Mouse (Mus musculus) CH12.LX (cell line): Measurements from ENCODE around the gene Slc22a14. TPM values are rescaled to one million over a fixed set of nuclear protein-coding genes. Genes with fewer than 3 reads are reported as not detected.

ENCODE experiments used
- DNase-seq: peaks from one replicate; pipeline ENCODE4 v3.0.0-alpha.2; 2013; ENCODE audit errors: extremely low read depth
- H3K27ac ChIP-seq: 2 replicates; pipeline ENCODE4 v1.5.1; 2012; ENCODE audit warnings: low read depth, mild to moderate bottlenecking, control low read depth, moderate library complexity; ENCODE audit not compliant: insufficient read depth
- H3K27me3 ChIP-seq: replicated peaks from 2 replicates; pipeline ENCODE3; 2012; ENCODE audit warnings: inconsistent platforms
- H3K36me3 ChIP-seq, 2 experiments: replicated peaks in 1 of 2; 2 replicates each; pipeline versions ENCODE3 to v1.6.1; 2012; ENCODE audit warnings: inconsistent platforms in 1 of 2, low read length in 1 of 2, mild to moderate bottlenecking in 1 of 2, mixed read lengths in 1 of 2, moderate library complexity in 1 of 2; ENCODE audit not compliant: control insufficient read depth in 1 of 2, insufficient read depth in 1 of 2
- H3K4me1 ChIP-seq, 2 experiments: 2 replicates each; pipeline ENCODE4 v1.6.1; 2012; ENCODE audit warnings: inconsistent platforms in 1 of 2, moderate library complexity in 1 of 2; ENCODE audit not compliant: insufficient read depth in 2 of 2, control insufficient read depth in 1 of 2
- H3K4me2 ChIP-seq: 2 replicates; pipeline ENCODE4 v1.6.1; 2012; ENCODE audit warnings: low read depth, mild to moderate bottlenecking, control low read depth; ENCODE audit not compliant: poor library complexity, insufficient read depth, severe bottlenecking
- H3K4me3 ChIP-seq, 3 experiments: fragments of 150-350 bp in 1 of 3; sonication (generic) in 1 of 3; replicated peaks in 1 of 3; 2 replicates each; pipeline versions ENCODE3 to v1.5.1; 2011 to 2012; ENCODE audit warnings: low read depth in 2 of 3, low read length in 2 of 3, mild to moderate bottlenecking in 2 of 3, moderate library complexity in 2 of 3, control low read depth in 1 of 3, improper control_type of control experiment in 1 of 3, inconsistent platforms in 1 of 3, mixed read lengths in 1 of 3; ENCODE audit not compliant: poor library complexity in 1 of 3
- H3K79me2 ChIP-seq: replicated peaks from 2 replicates; pipeline ENCODE4 v1.6.1; 2012; ENCODE audit warnings: mild to moderate bottlenecking, moderate library complexity; ENCODE audit not compliant: control insufficient read depth, poor library complexity, insufficient read depth, severe bottlenecking; ENCODE audit errors: extremely low read depth
- H3K9ac ChIP-seq: 2 replicates; pipeline ENCODE4 v1.6.1; 2012; ENCODE audit warnings: low read depth, mild to moderate bottlenecking, control low read depth, moderate library complexity; ENCODE audit not compliant: insufficient read depth
- H3K9me3 ChIP-seq: replicated peaks from 2 replicates; pipeline ENCODE3; 2012; ENCODE audit warnings: low read length, inconsistent platforms, mixed read lengths
- BHLHE40 ChIP-seq: IDR thresholded peaks from 2 replicates; pipeline ENCODE4 v1.6.1; 2011; ENCODE audit warnings: mild to moderate bottlenecking, low read depth, low read length, improper control_type of control experiment
- CHD2 ChIP-seq: IDR thresholded peaks from 2 replicates; pipeline ENCODE4 v1.6.1; 2011; ENCODE audit warnings: low read length, improper control_type of control experiment
- ETS1 ChIP-seq: conservative IDR thresholded peaks from 2 replicates; pipeline ENCODE4 v1.6.1; 2012; ENCODE audit warnings: low read depth, mild to moderate bottlenecking, inconsistent platforms, low read length, improper control_type of control experiment, moderate library complexity
- HCFC1 ChIP-seq: IDR thresholded peaks from 2 replicates; pipeline ENCODE4 v1.6.1; 2012; ENCODE audit warnings: low read depth, mild to moderate bottlenecking, inconsistent platforms, low read length, improper control_type of control experiment
- JUND ChIP-seq: conservative IDR thresholded peaks from 2 replicates; pipeline ENCODE4 v1.6.1; 2011; ENCODE audit warnings: low read depth, low read length, improper control_type of control experiment
- KAT2A ChIP-seq: IDR thresholded peaks from 2 replicates; pipeline ENCODE4 v1.6.1; 2012; ENCODE audit warnings: low read length, improper control_type of control experiment, inconsistent platforms; ENCODE audit not compliant: insufficient replicate concordance
- MAX ChIP-seq: IDR thresholded peaks from 2 replicates; pipeline ENCODE4 v1.6.1; 2011; ENCODE audit warnings: low read length, improper control_type of control experiment
- MAZ ChIP-seq: IDR thresholded peaks from 2 replicates; pipeline ENCODE4 v1.6.1; 2012; ENCODE audit warnings: low read depth, mild to moderate bottlenecking, inconsistent platforms, low read length, improper control_type of control experiment, moderate library complexity
- MXI1 ChIP-seq: IDR thresholded peaks from 2 replicates; pipeline ENCODE4 v1.6.1; 2011; ENCODE audit warnings: mild to moderate bottlenecking, low read depth, low read length, improper control_type of control experiment
- NELFE ChIP-seq: IDR thresholded peaks from 2 replicates; pipeline ENCODE4 v1.6.1; 2011; ENCODE audit warnings: low read depth, low read length, improper control_type of control experiment
- RCOR1 ChIP-seq: conservative IDR thresholded peaks from 2 replicates; pipeline ENCODE4 v1.6.1; 2012; ENCODE audit warnings: low read depth, mild to moderate bottlenecking, inconsistent platforms, low read length, improper control_type of control experiment
- SMC3 ChIP-seq: IDR thresholded peaks from 2 replicates; pipeline ENCODE4 v1.6.1; 2011; ENCODE audit warnings: low read depth, low read length, improper control_type of control experiment
- UBTF ChIP-seq: IDR thresholded peaks from 2 replicates; pipeline ENCODE4 v1.6.1; 2012; ENCODE audit warnings: low read depth, mild to moderate bottlenecking, inconsistent platforms, low read length, improper control_type of control experiment, moderate library complexity
- USF2 ChIP-seq: conservative IDR thresholded peaks from 2 replicates; pipeline ENCODE4 v1.6.1; 2011; ENCODE audit warnings: low read depth, low read length, improper control_type of control experiment
- ZKSCAN1 ChIP-seq: IDR thresholded peaks from 2 replicates; pipeline ENCODE4 v1.6.1; 2012; ENCODE audit warnings: low read depth, inconsistent platforms, low read length, improper control_type of control experiment, borderline replicate concordance
- dilution Hi-C: fragments of 300-500 bp; cut with MboI; formaldehyde crosslinking; loops from 2 replicates; pipeline ENCODE4 v1.14.3; 2020; ENCODE audit warnings: low sequenced_read_pairs; ENCODE audit not compliant: extremely low pct_unique_long_range_greater_than_20kb, extremely low pct_ligation_motif_present
- in situ Hi-C: fragments of 300-500 bp; cut with MboI; formaldehyde crosslinking; loops from 3 replicates; pipeline ENCODE4 v1.14.3; 2019; ENCODE audit warnings: low sequenced_read_pairs, low pct_ligation_motif_present, low pct_unique_long_range_greater_than_20kb, mixed read lengths
- polyA plus RNA-seq: library from polyadenylated mRNA; unstranded; fragments of >175 nt; gene quantifications from 2 replicates; pipeline ENCODE4 v1.2.1, GENCODE M21; 2012; ENCODE audit warnings: low read depth; ENCODE audit not compliant: insufficient read length
- total RNA-seq, 2 experiments: library from RNA; depleted of rRNA; stranded (reverse); fragments of 300-350 nt in 1 of 2; fragments of >200 nt in 1 of 2; gene quantifications; 2 replicates each; pipeline ENCODE4 v1.2.3; 2012 to 2014

Slc22a14 gene
- total and polyA plus RNA-seq, 3 experiments = not detected

DNA sequence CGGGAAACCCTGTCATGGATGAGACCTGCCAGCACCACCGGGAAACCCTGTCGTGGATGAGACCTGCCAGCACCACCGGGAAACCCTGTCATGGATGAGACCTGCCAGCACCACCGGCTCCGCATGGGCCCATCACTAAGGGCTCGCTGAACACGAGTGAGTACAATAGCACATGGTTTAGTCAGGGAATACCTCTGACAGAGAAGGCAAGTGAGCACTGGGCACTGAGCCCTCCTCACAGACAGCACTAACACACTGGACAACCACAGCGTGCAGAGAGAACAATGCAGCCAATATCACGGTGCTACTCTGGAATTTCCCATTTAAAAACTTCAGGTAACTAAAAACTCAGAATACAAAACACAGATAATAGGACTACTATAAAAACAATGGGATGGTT is 52.3 kb downstream of the Slc22a14 start:
- no peaks in the 10 kb centered on the region for H3K27me3 ChIP-seq
- H3K9ac ChIP-seq = no peak overlapping the region
- TF ChIP-seq JUND = no peak
- no peak for TF ChIP-seq MAZ
- no peak for TF ChIP-seq ZKSCAN1
- no peak for TF ChIP-seq CHD2
- no peak for TF ChIP-seq USF2
- TF ChIP-seq RCOR1 = no peak
- TF ChIP-seq SMC3 = no peak
- no peak for TF ChIP-seq ETS1
- TF ChIP-seq BHLHE40 = no peak
- no peak for TF ChIP-seq MAX
- TF ChIP-seq MXI1 = no peak
- no peak for TF ChIP-seq NELFE
- TF ChIP-seq, all 38 proteins: peak for 0
- peaks cover 2 to 16% of the 10 kb centered on the region in 2 experiments; a peak in 3 of 4 replicates for H3K4me1 ChIP-seq
- H3K36me3 ChIP-seq = peaks cover 0 to 25% of the 10 kb centered on the region in 2 experiments
- no peaks in the 10 kb centered on the region for H3K9me3 ChIP-seq
- H3K4me3 ChIP-seq = no peak overlapping the region
- no peak overlapping the region for H3K4me2 ChIP-seq
- H3K27ac ChIP-seq = no peak overlapping the region
- dilution Hi-C loops = no loop called here
- in situ Hi-C loops = no loop called here
- DNase-seq = no peak
- H3K79me2 ChIP-seq = peaks cover 20% of the 10 kb centered on the region

DNA sequence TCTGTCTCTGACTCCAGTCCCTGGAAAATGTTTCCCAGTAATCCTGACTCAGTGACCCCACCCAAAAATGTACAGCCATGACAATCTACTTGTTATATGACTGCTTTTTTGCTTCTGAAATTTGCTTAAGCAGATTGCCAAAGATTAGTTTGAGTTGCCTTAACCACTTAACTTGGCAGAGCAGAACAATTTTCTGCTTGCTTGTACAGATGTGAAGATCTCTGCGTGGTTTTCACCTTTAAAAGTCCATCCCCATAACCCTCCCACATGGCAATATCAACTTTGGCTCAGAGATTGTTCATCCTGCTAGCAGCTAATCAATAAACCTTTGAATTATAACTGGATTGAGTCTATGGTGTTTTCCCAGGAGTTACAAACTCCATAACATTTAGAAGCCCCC is 56.3 kb downstream of the Slc22a14 start:
- Histone ChIP-seq H3K36me3 (peaks cover 0 to 27% of the 10 kb centered on the region in 2 experiments), H3K4me2 (no peak overlapping the region), H3K9ac (no peak overlapping the region), H3K79me2 (peaks cover 11% of the 10 kb centered on the region), H3K9me3 (no peaks in the 10 kb centered on the region), H3K27me3 (no peaks in the 10 kb centered on the region), H3K4me3 (no peak overlapping the region), H3K27ac (no peak overlapping the region), H3K4me1 (0 out of 4 replicates have a peak, but pooled peaks cover 0 to 5% of the 10 kb centered on the region in 2 experiments)
- in situ Hi-C loops (no loop called here), dilution Hi-C loops (no loop called here)
- no peak for DNase-seq
- TF ChIP-seq USF2 = no peak
- TF ChIP-seq NELFE = no peak
- no peak for TF ChIP-seq JUND
- no peak for TF ChIP-seq UBTF
- no peak for TF ChIP-seq HCFC1
- TF ChIP-seq KAT2A = no peak
